Mouse (Mus musculus) limb, embryonic 11.5 days (tissue): ENCODE measurements around the gene Tut4. TPM values are rescaled to one million over a fixed set of nuclear protein-coding genes. Genes with fewer than 3 reads are reported as not detected.
A peak's percentile ranks its signal among the peaks of the same experiment; 100 is the strongest.

Experiments
- ATAC-seq: fragments of 200-750 bp; cut with Nextera tagmentation; 2 replicates; pipeline ENCODE4 v1.8.0; 2017; ENCODE audit warnings: low read depth; ENCODE audit not compliant: insufficient number of reproducible peaks, low FRiP score, low TSS enrichment
- DNase-seq: peaks from one replicate; pipeline ENCODE4 v3.0.0-alpha.2; 2015; ENCODE audit warnings: low spot score
- H3K27ac ChIP-seq: fragments of 300-500 bp; sonication (generic); replicated peaks from 2 replicates; pipeline ENCODE4 v1.5.1; 2014; ENCODE audit warnings: low read depth, mild to moderate bottlenecking, low read length
- H3K27me3 ChIP-seq: fragments of 300-500 bp; sonication (generic); 2 replicates; pipeline ENCODE4 v1.6.1; 2014; ENCODE audit warnings: mild to moderate bottlenecking, low read length, mixed read lengths; ENCODE audit not compliant: control insufficient read depth, insufficient read depth
- H3K36me3 ChIP-seq: fragments of 300-500 bp; sonication (generic); 2 replicates; pipeline ENCODE4 v1.6.1; 2014; ENCODE audit warnings: mild to moderate bottlenecking, low read length, moderate library complexity, mixed read lengths; ENCODE audit not compliant: control insufficient read depth, insufficient read depth
- H3K4me1 ChIP-seq: fragments of 300-500 bp; sonication (generic); 2 replicates; pipeline ENCODE4 v1.6.1; 2014; ENCODE audit warnings: low read length, mixed read lengths; ENCODE audit not compliant: control insufficient read depth, insufficient read depth
- H3K4me2 ChIP-seq: fragments of 300-500 bp; sonication (generic); 2 replicates; pipeline ENCODE4 v1.6.1; 2014; ENCODE audit warnings: low read depth, mild to moderate bottlenecking, moderate library complexity; ENCODE audit not compliant: severe bottlenecking
- H3K4me3 ChIP-seq: fragments of 300-500 bp; sonication (generic); 2 replicates; pipeline ENCODE4 v1.5.1; 2014; ENCODE audit warnings: low read depth, low read length
- H3K9ac ChIP-seq: fragments of 300-500 bp; sonication (generic); 2 replicates; pipeline ENCODE4 v1.6.1; 2014; ENCODE audit warnings: mild to moderate bottlenecking, low read length
- H3K9me3 ChIP-seq: fragments of 300-500 bp; sonication (generic); 2 replicates; pipeline ENCODE4 v1.6.1; 2016; ENCODE audit warnings: low read length; ENCODE audit not compliant: control insufficient read depth
- WGBS: fragments of 180-500 bp; shearing (Covaris S2); extraction: QIAGEN DNeasy Blood & Tissue Kit; methylation state at CpG from one replicate; pipeline ENCODE4 v1.1.7; 2014; 5-methylcytosine and 5-hydroxymethylcytosine counted together
- polyA plus RNA-seq: library from polyadenylated mRNA; unstranded; fragments of >200 nt; fragmentation: Nextera tagmentation; extraction: Ambion mirVana; gene quantifications from 2 replicates; pipeline ENCODE4 v1.2.1, GENCODE M21; 2014

Gene Tut4
- 124 and 125 TPM in 2 replicates for polyA plus RNA-seq

DNA sequence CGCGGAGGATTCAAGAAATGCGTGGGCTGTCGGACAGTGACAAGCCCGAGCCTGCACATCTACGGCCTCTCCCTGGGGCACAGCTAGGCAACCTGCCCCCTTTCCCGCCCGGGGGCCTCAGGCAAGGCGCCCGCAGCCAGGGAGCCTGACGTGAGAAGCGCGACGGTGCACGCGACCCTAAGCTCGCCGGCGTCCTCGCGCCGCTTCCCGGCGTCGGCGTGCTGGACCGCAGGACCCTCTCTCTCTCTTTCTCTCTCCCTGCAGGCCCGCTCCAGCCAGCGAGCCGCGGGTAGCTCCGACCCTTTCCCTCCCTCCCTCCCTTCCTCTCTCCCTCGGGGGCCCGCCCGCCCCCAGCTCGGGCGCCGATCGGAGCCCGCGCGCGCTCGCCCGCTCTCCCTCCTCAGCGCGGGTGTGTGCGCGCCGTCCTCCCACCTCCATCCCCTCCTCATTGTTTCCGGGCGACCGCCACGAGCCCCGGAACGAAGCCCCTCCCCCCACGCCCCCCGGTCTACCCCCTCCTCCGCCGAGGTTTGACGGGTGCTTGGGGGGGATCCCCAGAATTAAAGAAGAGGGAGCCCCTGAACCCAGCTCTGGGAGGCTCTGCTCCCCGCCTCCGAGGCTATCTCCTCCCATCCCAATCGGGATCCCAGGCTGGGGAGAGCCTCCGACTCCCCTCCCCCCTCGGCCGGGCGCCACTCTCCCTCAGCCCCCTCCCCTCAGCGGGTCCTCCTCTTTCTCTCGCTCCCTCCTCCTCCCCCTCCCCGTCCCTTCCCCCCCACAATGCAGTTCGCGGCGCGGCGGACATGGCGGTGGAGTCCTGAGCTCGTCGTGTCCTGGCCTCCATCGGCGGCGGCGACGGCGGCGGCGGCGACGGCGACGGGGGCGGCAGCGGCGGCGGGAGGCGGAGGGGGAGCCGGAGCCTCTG, at the start of gene Tut4:
Gene Tut4 (plus strand): TSS at position 196 of the 925 bp plus-strand sequence.
- Histone ChIP-seq H3K27ac (peak within 1 kb of the TSS; percentile 99), H3K36me3 (peaks cover 2% of the 10 kb centered on the region; the same call in 1 of the 2 replicates), H3K27me3 (no peaks in the 10 kb centered on the region), H3K9ac (peak within 1 kb of the TSS; percentile 99), H3K4me1 (peaks cover 7% of the 10 kb centered on the region), H3K4me2 (peak within 1 kb of the TSS; percentile 86), H3K9me3 (no peaks in the 10 kb centered on the region), H3K4me3 (peak within 1 kb of the TSS; percentile 98)
- ATAC-seq, result peak; percentile 91
- under 1% methylated on average over 82 of the region's 97 CpGs for WGBS
- peak; percentile 95 for DNase-seq

DNA sequence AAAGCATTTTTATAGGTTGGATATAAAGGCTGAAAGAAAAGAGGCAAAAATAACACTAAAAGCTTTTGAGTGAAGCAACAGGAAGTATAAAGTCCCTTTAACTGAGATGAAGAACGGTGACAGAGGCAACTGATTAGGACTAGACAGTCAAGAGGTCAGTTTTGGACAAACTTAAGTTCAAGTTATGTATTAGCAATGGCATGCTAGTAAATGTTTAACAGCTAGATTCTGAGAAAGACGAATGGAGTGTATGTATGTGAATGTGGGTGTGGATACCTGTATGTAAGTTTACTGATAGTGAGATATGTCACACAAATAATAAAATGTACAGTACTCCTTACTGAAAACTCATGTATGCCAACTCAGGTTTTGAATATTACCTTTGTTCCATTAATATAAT, 34.6 kb upstream of the Tut4 start:
- no peak for DNase-seq
- H3K27ac ChIP-seq, result no peak overlapping the region
- H3K27me3 ChIP-seq, result no peaks in the 10 kb centered on the region
- H3K4me3 ChIP-seq, result no peak overlapping the region
- no peak overlapping the region for H3K4me2 ChIP-seq
- H3K4me1 ChIP-seq, result peaks cover 7% of the 10 kb centered on the region; the same call in 1 of the 2 replicates
- 79% methylated on average over 2 of the region's 2 CpGs for WGBS
- ATAC-seq, result no peak
- no peak overlapping the region for H3K9ac ChIP-seq
- H3K36me3 ChIP-seq, result no peaks in the 10 kb centered on the region
- no peaks in the 10 kb centered on the region for H3K9me3 ChIP-seq

- Histone ChIP-seq H3K4me3 (no peak overlapping the region), H3K9me3 (no peaks in the 10 kb centered on the region), H3K9ac (no peak overlapping the region), H3K27me3 (no peaks in the 10 kb centered on the region), H3K4me2 (no peak overlapping the region), H3K4me1 (peaks cover 28% of the 10 kb centered on the region), H3K27ac (no peak overlapping the region), H3K36me3 (no peaks in the 10 kb centered on the region)
- ATAC-seq (no peak), DNase-seq (no peak)
- WGBS, result 63% methylated on average over 11 of the region's 11 CpGs
These were observed 31.4 kb upstream of the Tut4 start for GRCm38 (mm10) chr4:108427719-108428340.

GRCm38 (mm10) chr4:108428341-108428721, 30.9 kb upstream of the Tut4 start:
- Histone ChIP-seq H3K36me3 (no peaks in the 10 kb centered on the region), H3K27ac (no peak overlapping the region), H3K27me3 (no peaks in the 10 kb centered on the region), H3K9me3 (no peaks in the 10 kb centered on the region), H3K9ac (no peak overlapping the region), H3K4me2 (no peak overlapping the region), H3K4me1 (peaks cover 29% of the 10 kb centered on the region), H3K4me3 (no peak overlapping the region)
- DNase-seq (no peak), ATAC-seq (no peak)
- 71% methylated on average over 6 of the region's 6 CpGs for WGBS

DNA sequence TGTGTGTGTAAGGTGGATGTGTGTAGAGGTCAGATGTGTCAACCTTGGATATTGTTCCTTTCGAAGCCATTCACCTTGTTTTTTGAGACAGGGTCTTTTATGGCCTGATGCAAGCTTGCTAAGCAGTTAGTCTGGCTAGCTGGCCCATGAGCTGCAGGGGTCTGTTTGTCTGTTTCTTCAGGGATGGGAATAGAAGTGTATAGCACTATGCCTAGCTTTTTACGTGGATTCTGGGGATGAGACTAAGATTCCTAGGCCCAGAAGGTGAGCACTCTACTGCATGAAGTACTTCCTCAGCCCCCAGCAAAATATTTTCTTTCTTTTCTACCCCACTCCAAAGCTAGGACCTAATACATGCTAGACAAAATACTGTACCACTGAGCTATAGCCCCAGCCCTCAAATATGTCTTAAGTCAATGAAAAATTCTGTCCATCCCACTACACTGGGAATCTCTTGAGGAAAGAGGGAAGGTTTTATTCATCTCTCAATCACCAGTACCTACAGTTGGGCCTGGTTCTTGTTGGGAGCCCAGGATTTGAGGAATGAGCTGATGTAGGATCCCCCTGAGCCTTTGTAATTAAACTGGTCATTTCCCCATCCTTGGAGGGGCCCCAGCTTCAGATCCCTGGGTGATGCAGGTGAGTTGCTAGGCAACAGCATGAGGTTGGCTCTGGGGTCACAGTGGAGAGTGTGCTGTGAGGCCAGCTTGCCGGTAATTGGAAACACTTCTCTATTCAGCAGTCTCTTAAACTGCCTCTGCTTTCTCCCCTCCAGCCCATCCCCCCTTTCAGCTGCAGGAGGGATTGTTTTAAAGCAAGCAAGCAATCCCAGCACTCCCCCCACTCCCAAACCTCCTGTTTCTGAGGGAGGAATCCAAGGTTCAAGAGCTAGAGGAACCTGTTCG, 28.3 kb upstream of the Tut4 start:
- H3K9me3 ChIP-seq, result no peaks in the 10 kb centered on the region
- H3K27me3 ChIP-seq, result no peaks in the 10 kb centered on the region
- ATAC-seq, result peak; percentile 89
- DNase-seq, result peak; percentile 90
- H3K4me1 ChIP-seq, result peaks cover 44% of the 10 kb centered on the region
- no peaks in the 10 kb centered on the region for H3K36me3 ChIP-seq
- H3K27ac ChIP-seq, result peak overlapping the region; percentile 91
- WGBS, result 16% methylated on average over 4 of the region's 4 CpGs
- no peak overlapping the region for H3K4me3 ChIP-seq
- H3K9ac ChIP-seq, result no peak overlapping the region
- no peak overlapping the region; the same call in 1 of the 2 replicates for H3K4me2 ChIP-seq

DNA sequence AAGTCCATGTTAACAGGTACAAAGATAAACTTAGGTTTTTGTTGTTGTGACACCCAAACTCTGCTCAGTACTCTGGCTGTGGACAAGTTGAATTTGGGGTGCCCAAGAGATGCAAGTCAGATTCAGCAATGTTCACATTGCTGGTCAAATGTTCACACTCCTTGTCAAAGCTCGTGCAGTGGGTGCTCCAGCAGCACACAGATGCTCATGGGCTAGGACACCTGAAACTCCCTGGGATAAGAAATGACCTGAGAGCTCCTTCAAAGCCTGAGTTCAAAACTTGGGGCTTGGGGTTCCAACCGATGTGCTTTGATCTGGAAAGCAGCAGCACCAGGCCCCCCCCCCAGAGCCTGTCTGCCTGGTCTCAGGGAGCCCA, 27.7 kb upstream of the Tut4 start:
- 0 out of 2 replicates have a peak overlapping the region, but pooled peaks have one; percentile 17 for H3K9ac ChIP-seq
- no peak overlapping the region for H3K4me3 ChIP-seq
- no peak for DNase-seq

GRCm38 (mm10) chr4:108433341-108433740, 25.9 kb upstream of the Tut4 start:
- Histone ChIP-seq H3K9me3 (no peaks in the 10 kb centered on the region), H3K9ac (no peak overlapping the region)
- DNase-seq, result peak; percentile 76

More for the DNA sequence above, 27.7 kb upstream of the Tut4 start:
- no peaks in the 10 kb centered on the region for H3K36me3 ChIP-seq
- no peaks in the 10 kb centered on the region for H3K9me3 ChIP-seq
- peak overlapping the region; percentile 91 for H3K27ac ChIP-seq
- H3K4me1 ChIP-seq, result peaks cover 44% of the 10 kb centered on the region
- H3K4me2 ChIP-seq, result no peak overlapping the region; the same call in 1 of the 2 replicates
- H3K27me3 ChIP-seq, result no peaks in the 10 kb centered on the region
- peak; percentile 32 for ATAC-seq
- 15% methylated on average over 2 of the region's 2 CpGs for WGBS

GRCm38 (mm10) chr4:108434221-108434620, 25.0 kb upstream of the Tut4 start:
- DNase-seq, result no peak
- Histone ChIP-seq H3K36me3 (no peaks in the 10 kb centered on the region), H3K4me2 (peak overlapping the region; percentile 32; the same call in 1 of the 2 replicates), H3K4me1 (peaks cover 40% of the 10 kb centered on the region), H3K4me3 (no peak overlapping the region), H3K9me3 (no peaks in the 10 kb centered on the region), H3K27ac (peak overlapping the region; percentile 95), H3K9ac (no peak overlapping the region), H3K27me3 (no peaks in the 10 kb centered on the region)
- WGBS, result 55% methylated on average over 4 of the region's 4 CpGs
- no peak for ATAC-seq

More at GRCm38 (mm10) chr4:108433341-108433740, 25.9 kb upstream of the Tut4 start:
- 8% methylated on average over 6 of the region's 6 CpGs for WGBS
- no peak overlapping the region for H3K4me3 ChIP-seq
- H3K27me3 ChIP-seq, result no peaks in the 10 kb centered on the region
- peak; percentile 72 for ATAC-seq
- no peaks in the 10 kb centered on the region for H3K36me3 ChIP-seq
- H3K4me2 ChIP-seq, result peak overlapping the region; percentile 32; the same call in 1 of the 2 replicates
- peaks cover 40% of the 10 kb centered on the region for H3K4me1 ChIP-seq
- peak overlapping the region; percentile 95 for H3K27ac ChIP-seq
